Mouse (Mus musculus) CH12.LX (cell line): ENCODE measurements around the gene Pik3ca. TPM values are rescaled to one million over a fixed set of nuclear protein-coding genes. Genes with fewer than 3 reads are reported as not detected.
A peak's percentile ranks its signal among the peaks of the same experiment; 100 is the strongest.

ENCODE experiments used
- DNase-seq: peaks from one replicate; pipeline ENCODE4 v3.0.0-alpha.2; 2013; ENCODE audit errors: extremely low read depth
- H3K27ac ChIP-seq: 2 replicates; pipeline ENCODE4 v1.5.1; 2012; ENCODE audit warnings: low read depth, mild to moderate bottlenecking, control low read depth, moderate library complexity; ENCODE audit not compliant: insufficient read depth
- H3K27me3 ChIP-seq: replicated peaks from 2 replicates; pipeline ENCODE3; 2012; ENCODE audit warnings: inconsistent platforms
- H3K36me3 ChIP-seq, 2 experiments: replicated peaks in 1 of 2; 2 replicates each; pipeline versions ENCODE3 to v1.6.1; 2012; ENCODE audit warnings: inconsistent platforms in 1 of 2, low read length in 1 of 2, mild to moderate bottlenecking in 1 of 2, mixed read lengths in 1 of 2, moderate library complexity in 1 of 2; ENCODE audit not compliant: control insufficient read depth in 1 of 2, insufficient read depth in 1 of 2
- H3K4me1 ChIP-seq, 2 experiments: 2 replicates each; pipeline ENCODE4 v1.6.1; 2012; ENCODE audit warnings: inconsistent platforms in 1 of 2, moderate library complexity in 1 of 2; ENCODE audit not compliant: insufficient read depth in 2 of 2, control insufficient read depth in 1 of 2
- H3K4me2 ChIP-seq: 2 replicates; pipeline ENCODE4 v1.6.1; 2012; ENCODE audit warnings: low read depth, mild to moderate bottlenecking, control low read depth; ENCODE audit not compliant: poor library complexity, insufficient read depth, severe bottlenecking
- H3K4me3 ChIP-seq, 3 experiments: fragments of 150-350 bp in 1 of 3; sonication (generic) in 1 of 3; replicated peaks in 1 of 3; 2 replicates each; pipeline versions ENCODE3 to v1.5.1; 2011 to 2012; ENCODE audit warnings: low read depth in 2 of 3, low read length in 2 of 3, mild to moderate bottlenecking in 2 of 3, moderate library complexity in 2 of 3, control low read depth in 1 of 3, improper control_type of control experiment in 1 of 3, inconsistent platforms in 1 of 3, mixed read lengths in 1 of 3; ENCODE audit not compliant: poor library complexity in 1 of 3
- H3K79me2 ChIP-seq: replicated peaks from 2 replicates; pipeline ENCODE4 v1.6.1; 2012; ENCODE audit warnings: mild to moderate bottlenecking, moderate library complexity; ENCODE audit not compliant: control insufficient read depth, poor library complexity, insufficient read depth, severe bottlenecking; ENCODE audit errors: extremely low read depth
- H3K9ac ChIP-seq: 2 replicates; pipeline ENCODE4 v1.6.1; 2012; ENCODE audit warnings: low read depth, mild to moderate bottlenecking, control low read depth, moderate library complexity; ENCODE audit not compliant: insufficient read depth
- H3K9me3 ChIP-seq: replicated peaks from 2 replicates; pipeline ENCODE3; 2012; ENCODE audit warnings: low read length, inconsistent platforms, mixed read lengths
- CTCF ChIP-seq, 2 experiments: IDR thresholded peaks in 1 of 2; conservative IDR thresholded peaks in 1 of 2; 2 replicates each; pipeline ENCODE4 v1.5.1; 2011 to 2012; ENCODE audit warnings: low read depth in 2 of 2, low read length in 2 of 2, improper control_type of control experiment in 1 of 2, inconsistent platforms in 1 of 2, mild to moderate bottlenecking in 1 of 2, moderate library complexity in 1 of 2
- E2F4 ChIP-seq: IDR thresholded peaks from 2 replicates; pipeline ENCODE4 v1.6.1; 2011; ENCODE audit warnings: low read depth, low read length, improper control_type of control experiment; ENCODE audit not compliant: insufficient replicate concordance
- ELF1 ChIP-seq: IDR thresholded peaks from 2 replicates; pipeline ENCODE4 v1.6.1; 2014; ENCODE audit warnings: low read depth, mild to moderate bottlenecking, inconsistent platforms, low read length, improper control_type of control experiment
- ETS1 ChIP-seq: conservative IDR thresholded peaks from 2 replicates; pipeline ENCODE4 v1.6.1; 2012; ENCODE audit warnings: low read depth, mild to moderate bottlenecking, inconsistent platforms, low read length, improper control_type of control experiment, moderate library complexity
- JUN ChIP-seq: IDR thresholded peaks from 2 replicates; pipeline ENCODE4 v1.6.1; 2011; ENCODE audit warnings: low read depth, mild to moderate bottlenecking, low read length, improper control_type of control experiment, moderate library complexity; ENCODE audit not compliant: insufficient read depth
- JUND ChIP-seq: conservative IDR thresholded peaks from 2 replicates; pipeline ENCODE4 v1.6.1; 2011; ENCODE audit warnings: low read depth, low read length, improper control_type of control experiment
- MXI1 ChIP-seq: IDR thresholded peaks from 2 replicates; pipeline ENCODE4 v1.6.1; 2011; ENCODE audit warnings: mild to moderate bottlenecking, low read depth, low read length, improper control_type of control experiment
- MYC ChIP-seq: IDR thresholded peaks from 2 replicates; pipeline ENCODE4 v1.6.1; 2011; ENCODE audit warnings: low read depth, mild to moderate bottlenecking, improper control_type of control experiment, low read length
- POLR2AphosphoS2 ChIP-seq: IDR thresholded peaks from 2 replicates; pipeline ENCODE4 v1.6.1; 2011; ENCODE audit warnings: low read depth, low read length, improper control_type of control experiment
- SMC3 ChIP-seq: IDR thresholded peaks from 2 replicates; pipeline ENCODE4 v1.6.1; 2011; ENCODE audit warnings: low read depth, low read length, improper control_type of control experiment
- ZNF384 ChIP-seq: IDR thresholded peaks from 2 replicates; pipeline ENCODE4 v1.6.1; 2012; ENCODE audit warnings: low read depth, low read length, improper control_type of control experiment, inconsistent platforms
- dilution Hi-C: fragments of 300-500 bp; cut with MboI; formaldehyde crosslinking; loops from 2 replicates; pipeline ENCODE4 v1.14.3; 2020; ENCODE audit warnings: low sequenced_read_pairs; ENCODE audit not compliant: extremely low pct_unique_long_range_greater_than_20kb, extremely low pct_ligation_motif_present
- in situ Hi-C: fragments of 300-500 bp; cut with MboI; formaldehyde crosslinking; loops from 3 replicates; pipeline ENCODE4 v1.14.3; 2019; ENCODE audit warnings: low sequenced_read_pairs, low pct_ligation_motif_present, low pct_unique_long_range_greater_than_20kb, mixed read lengths
- polyA plus RNA-seq: library from polyadenylated mRNA; unstranded; fragments of >175 nt; gene quantifications from 2 replicates; pipeline ENCODE4 v1.2.1, GENCODE M21; 2012; ENCODE audit warnings: low read depth; ENCODE audit not compliant: insufficient read length
- total RNA-seq, 2 experiments: library from RNA; depleted of rRNA; stranded (reverse); fragments of 300-350 nt in 1 of 2; fragments of >200 nt in 1 of 2; gene quantifications; 2 replicates each; pipeline ENCODE4 v1.2.3; 2012 to 2014

Gene Pik3ca
- total and polyA plus RNA-seq, 3 experiments = 19.1 to 26.5 (median 19.6) TPM

DNA sequence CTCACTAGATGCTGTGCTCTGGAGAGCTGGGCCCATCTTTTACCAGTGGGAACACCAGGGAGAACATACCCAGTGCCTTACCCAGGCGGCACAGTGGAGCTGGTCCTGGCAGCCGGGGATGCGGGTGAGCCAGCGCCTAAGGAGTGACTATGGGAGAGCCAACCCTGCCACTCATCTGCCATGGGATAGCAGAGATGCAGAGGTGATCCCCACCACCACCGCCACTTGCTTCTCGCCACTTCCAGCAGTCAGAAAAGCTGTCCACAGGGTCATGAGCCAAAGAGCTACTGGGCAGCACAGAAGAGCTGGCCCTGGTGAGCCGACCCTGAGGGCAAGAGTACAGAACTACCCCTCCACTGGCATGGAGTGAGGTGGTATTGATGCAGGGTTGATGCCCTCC, 82.5 kb downstream of the Pik3ca start:
- dilution Hi-C loops (no loop called here), in situ Hi-C loops (no loop called here)
- TF ChIP-seq E2F4 (no peak), ELF1 (no peak), POLR2AphosphoS2 (no peak), ETS1 (no peak), SMC3 (no peak), JUN (no peak)
- Histone ChIP-seq H3K36me3 (peaks cover 0 to 6% of the 10 kb centered on the region in 2 experiments), H3K27me3 (no peaks in the 10 kb centered on the region), H3K4me2 (no peak overlapping the region), H3K9me3 (no peaks in the 10 kb centered on the region), H3K4me3 (no peak overlapping the region), H3K9ac (no peak overlapping the region), H3K4me1 (peaks cover 4 to 21% of the 10 kb centered on the region in 2 experiments), H3K27ac (no peak overlapping the region), H3K79me2 (no peaks in the 10 kb centered on the region)
- DNase-seq = no peak

DNA sequence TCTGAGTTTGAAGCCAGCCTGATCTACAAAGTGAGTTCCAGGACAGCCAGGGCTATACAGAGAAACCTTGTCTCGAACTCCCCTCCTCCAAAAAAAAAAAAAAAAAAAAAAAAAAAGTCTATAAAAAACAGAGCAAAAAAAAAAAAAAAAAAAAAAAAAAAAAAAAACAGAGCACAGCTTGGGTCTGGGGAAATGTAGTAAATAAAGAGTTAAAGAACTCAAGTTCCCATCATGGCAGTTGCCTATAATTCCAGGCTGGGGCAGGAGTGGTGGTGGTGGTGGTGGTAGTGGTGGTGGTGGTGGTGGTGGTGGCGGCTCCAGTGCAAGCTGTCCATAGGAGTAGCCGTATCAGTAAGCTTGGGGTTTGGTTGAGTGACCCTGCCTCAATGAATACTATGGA, 85.6 kb downstream of the Pik3ca start:
- no peak overlapping the region for H3K27ac ChIP-seq
- no peak overlapping the region for H3K4me3 ChIP-seq
- in situ Hi-C loops = no loop called here
- H3K4me2 ChIP-seq = no peak overlapping the region
- dilution Hi-C loops = no loop called here
- no peaks in the 10 kb centered on the region for H3K9me3 ChIP-seq
- TF ChIP-seq JUND (no peak), MXI1 (no peak), CTCF (conservative IDR thresholded peaks at IDR 0.05 in 1 of 2, IDR thresholded peaks at IDR 0.05 in 1 of 2; ENCODE audit: low read depth in 2 of 2, low read length in 2 of 2) (no peak), ZNF384 (peak; percentile 61)
- no peaks in the 10 kb centered on the region for H3K79me2 ChIP-seq
- no peaks in the 10 kb centered on the region for H3K27me3 ChIP-seq
- peaks cover 14 to 41% of the 10 kb centered on the region in 2 experiments for H3K4me1 ChIP-seq
- peaks cover 0 to 6% of the 10 kb centered on the region in 2 experiments for H3K36me3 ChIP-seq
- H3K9ac ChIP-seq = no peak overlapping the region
- DNase-seq = no peak

DNA sequence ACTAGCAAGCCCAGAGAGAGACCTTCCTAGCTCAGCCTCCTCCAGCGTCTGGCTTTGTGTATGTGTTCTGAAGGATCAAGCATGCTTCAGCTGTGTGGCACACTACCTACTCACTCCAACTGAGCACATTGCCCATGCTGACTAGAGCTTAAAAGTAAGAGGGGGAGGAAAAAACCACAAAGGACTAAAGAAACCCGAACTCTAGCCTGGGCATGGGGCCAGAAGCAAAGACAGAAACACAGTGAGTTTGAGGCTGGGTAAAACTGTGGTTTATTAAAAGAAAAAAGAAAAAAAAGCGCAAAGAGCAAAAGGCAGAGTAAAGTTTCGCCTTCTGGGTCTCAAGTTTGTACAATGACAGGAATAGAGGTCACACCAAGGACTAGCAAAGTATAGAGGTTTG, 89.1 kb downstream of the Pik3ca start:
- Histone ChIP-seq H3K27ac (no peak overlapping the region), H3K9ac (0 out of 2 replicates have a peak overlapping the region, but pooled peaks have one; percentile 21), H3K27me3 (no peaks in the 10 kb centered on the region), H3K9me3 (no peaks in the 10 kb centered on the region), H3K4me1 (peaks cover 22 to 56% of the 10 kb centered on the region in 2 experiments), H3K4me2 (0 out of 2 replicates have a peak overlapping the region, but pooled peaks have one; percentile 14), H3K36me3 (peaks cover 0 to 4% of the 10 kb centered on the region in 2 experiments), H3K79me2 (no peaks in the 10 kb centered on the region), H3K4me3 (no peak overlapping the region)
- TF ChIP-seq MYC (peak; percentile 61; the same call in 1 of the 2 replicates), E2F4 (no peak), ZNF384 (peak; percentile 63)
- in situ Hi-C loops (no loop called here), dilution Hi-C loops (no loop called here)
- DNase-seq = no peak
